Mouse (Mus musculus) liver, embryonic 14 days (tissue): ENCODE results near the gene Lonrf3. TPM values are rescaled to one million over a fixed set of nuclear protein-coding genes. Genes with fewer than 3 reads are reported as not detected.

ENCODE experiments used
- polyA plus RNA-seq: library from polyadenylated mRNA; depleted of rRNA; stranded (reverse); fragments of >200 nt; gene quantifications from 2 replicates; pipeline ENCODE4 v1.2.3, GENCODE M21; 2012; rRNA removed

The Lonrf3 gene
- polyA plus RNA-seq = 0.50 TPM in 2 replicates

GRCm38 (mm10) chrX:36328271-36329039 is at the start of gene Lonrf3:
Lonrf3 (plus strand) TSS chrX:36328353.

GRCm38 (mm10) chrX:36400980-36401379 is 72.8 kb downstream of the Lonrf3 start, which contains the start of gene Gm6268:
Gm6268 (plus strand) TSS chrX:36401280.

Other genes starting within 250 kb of the Lonrf3 start
- gene Il13ra1, start 216.2 kb upstream of the Lonrf3 start, polyA plus RNA-seq = 1.4 and 2.0 TPM in 2 replicates
- 0.03 and 0.31 TPM in 2 replicates for gene Zcchc12, start 132.4 kb upstream of the Lonrf3 start, polyA plus RNA-seq
- gene Gm6268, start 72.9 kb downstream of the Lonrf3 start, polyA plus RNA-seq = not detected in 2 replicates
- gene Gm14569, start 163.5 kb downstream of the Lonrf3 start, polyA plus RNA-seq = not detected in 2 replicates